ENCODE assay signal across 21 mouse cellular contexts in the genomic region with DNA sequence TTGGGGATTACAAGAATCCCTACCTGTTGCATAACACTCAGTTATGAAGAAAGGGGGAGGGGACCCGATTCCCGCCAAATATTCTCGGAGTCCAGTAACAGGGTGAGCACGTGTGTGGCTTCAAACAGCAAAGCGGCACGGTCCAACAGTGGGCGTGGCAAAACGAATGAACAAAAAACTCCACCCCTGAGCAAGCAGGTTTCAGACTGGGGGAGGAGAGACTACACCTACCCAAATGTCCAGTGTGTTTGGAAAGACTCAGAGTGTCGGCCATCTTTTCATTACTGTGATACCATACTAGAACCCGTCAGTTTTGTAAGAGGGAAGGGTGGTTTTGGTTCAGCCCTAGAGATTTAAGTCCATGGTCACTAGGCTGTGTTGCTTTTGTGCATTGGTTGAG. TPM values are rescaled to one million over a fixed set of nuclear protein-coding genes. Genes with fewer than 3 reads are reported as not detected.
A peak's percentile ranks its signal among the peaks of the same experiment; 100 is the strongest.
DNase-seq lines count a peak whose midpoint lies in the region; ATAC-seq lines count a peak whose summit lies in the region.
"Had no signal": no experiment of that assay in that cellular context is flagged by ENCODE, and none has a peak within 500 bp of the region (broad histone marks: within the 10 kb centered on the region; RNA-seq: fewer than 3 reads in every experiment).

No protein-coding gene starts in this region.

- ATAC-seq in megakaryocyte, adult 5-6 weeks (ENCODE audit: poor library complexity, severe bottlenecking): 0 out of 2 replicates have a peak, but pooled peaks have one; percentile 12
- no peak for ATAC-seq in midbrain, embryonic 15.5 days (replicated peaks)
- ATAC-seq: liver, embryonic 12.5 days had no signal

- no peak overlapping the region for H3K4me3 ChIP-seq in midbrain, embryonic 15.5 days
- H3K4me3 ChIP-seq: embryonic facial prominence, embryonic 12.5 days; forebrain, embryonic 12.5 days; heart, adult 2 months; heart, embryonic 13.5 days; liver, embryonic 12.5 days; neural tube, embryonic 12.5 days had no signal

- H3K27ac ChIP-seq in midbrain, embryonic 15.5 days: no peak overlapping the region
- H3K27ac ChIP-seq: embryonic facial prominence, embryonic 12.5 days; forebrain, embryonic 12.5 days; heart, adult 2 months; heart, embryonic 13.5 days; liver, embryonic 12.5 days; neural tube, embryonic 12.5 days had no signal

- H3K4me2 ChIP-seq in midbrain, embryonic 15.5 days: no peak overlapping the region
- H3K4me2 ChIP-seq: embryonic facial prominence, embryonic 12.5 days; forebrain, embryonic 12.5 days; heart, embryonic 13.5 days; liver, embryonic 12.5 days; neural tube, embryonic 12.5 days had no signal

- H3K9ac ChIP-seq in midbrain, embryonic 15.5 days: no peak overlapping the region
- H3K9ac ChIP-seq: embryonic facial prominence, embryonic 12.5 days; forebrain, embryonic 12.5 days; heart, embryonic 13.5 days; liver, embryonic 12.5 days; neural tube, embryonic 12.5 days had no signal

- no peaks in the 10 kb centered on the region for H3K9me3 ChIP-seq in midbrain, embryonic 15.5 days
- H3K9me3 ChIP-seq: embryonic facial prominence, embryonic 12.5 days; forebrain, embryonic 12.5 days; heart, embryonic 13.5 days; liver, embryonic 12.5 days; neural tube, embryonic 12.5 days had no signal

- peak; percentile 41 for DNase-seq in lung, postnatal 36 days
- DNase-seq in lung, postnatal 4 days: no peak
- DNase-seq in induced T-regulatory cell, adult 2 months (ENCODE audit: low read depth): peak; percentile 32
- DNase-seq in cerebellum, adult 9-10 months: no peak
- no peak for DNase-seq in right cerebral cortex, adult 18-20 months
- DNase-seq: adrenal gland, postnatal 25 days; cerebellum, postnatal 14 days; gastrocnemius, postnatal 36 days; heart, adult 2 months; heart, postnatal 14 days; lung, postnatal 10 days; midbrain, embryonic 14.5 days; right cerebral cortex, postnatal 25 days had no signal

- no peaks in the 10 kb centered on the region for H3K36me3 ChIP-seq in midbrain, embryonic 15.5 days (replicated peaks)
- H3K36me3 ChIP-seq: embryonic facial prominence, embryonic 12.5 days; forebrain, embryonic 12.5 days; heart, embryonic 13.5 days; liver, embryonic 12.5 days; neural tube, embryonic 12.5 days had no signal

- no peaks in the 10 kb centered on the region for H3K27me3 ChIP-seq in midbrain, embryonic 15.5 days (replicated peaks)
- H3K27me3 ChIP-seq: embryonic facial prominence, embryonic 12.5 days; heart, embryonic 13.5 days; liver, embryonic 12.5 days; neural tube, embryonic 12.5 days had no signal

- 96% methylated on average over 10 of the region's 10 CpGs for WGBS in midbrain, embryonic 15.5 days

- H3K4me1 ChIP-seq in midbrain, embryonic 15.5 days: no peaks in the 10 kb centered on the region
- H3K4me1 ChIP-seq: embryonic facial prominence, embryonic 12.5 days; forebrain, embryonic 12.5 days; neural tube, embryonic 12.5 days had no signal

RNA-seq across cellular contexts. Expression of a gene that starts 35.4 kb away (rescaled TPM):
- total RNA-seq in megakaryocyte, adult 5-6 weeks (2015): 69.9 and 81.4 TPM in 2 replicates
- 37.1 and 45.1 TPM in 2 replicates for total RNA-seq in megakaryocyte, adult 5-6 weeks (2017)
- polyA plus RNA-seq in midbrain, embryonic 15.5 days (2015; fragmentation: Nextera tagmentation; extraction: Ambion mirVana): 37.3 and 38.3 TPM in 2 replicates
- polyA plus RNA-seq: C2C12 had no signal

Comparison
In these comparisons a context has a peak if more than half of its experiments do, and no peak if none do; other contexts are left out.
1. DNase-seq: peak in lung, postnatal 36 days (single experiment) and induced T-regulatory cell, adult 2 months (single experiment); none in lung, postnatal 4 days (0 of 2), cerebellum, adult 9-10 months (single experiment) and right cerebral cortex, adult 18-20 months (single experiment).